Mouse (Mus musculus) lung, postnatal 0 days (tissue): ENCODE data around the gene Gchfr. TPM values are rescaled to one million over a fixed set of nuclear protein-coding genes. Genes with fewer than 3 reads are reported as not detected.
A peak's percentile ranks its signal among the peaks of the same experiment; 100 is the strongest.

Experiments used
- ATAC-seq: fragments of 200-750 bp; cut with Nextera tagmentation; 2 replicates; pipeline ENCODE4 v1.8.0; 2017; ENCODE audit warnings: moderate library complexity
- DNase-seq: peaks from one replicate; pipeline ENCODE4 v3.0.0-alpha.2; 2016; ENCODE audit warnings: low spot score
- H3K27ac ChIP-seq: fragments of 300-500 bp; sonication (generic); 2 replicates; pipeline ENCODE4 v1.5.1; 2014; ENCODE audit warnings: antibody characterized with exemption, mild to moderate bottlenecking, low read length, mixed read lengths
- H3K27me3 ChIP-seq: fragments of 300-500 bp; sonication (generic); replicated peaks from 2 replicates; pipeline ENCODE4 v1.6.1; 2014; ENCODE audit warnings: low read length, mixed read lengths; ENCODE audit not compliant: insufficient read depth
- H3K36me3 ChIP-seq: fragments of 300-500 bp; sonication (generic); 2 replicates; pipeline ENCODE4 v1.6.1; 2014; ENCODE audit warnings: low read length, mixed read lengths; ENCODE audit not compliant: insufficient read depth
- H3K4me1 ChIP-seq: fragments of 300-500 bp; sonication (generic); 2 replicates; pipeline ENCODE4 v1.6.1; 2014; ENCODE audit warnings: antibody characterized with exemption, low read depth, low read length, mixed read lengths; ENCODE audit not compliant: insufficient read depth
- H3K4me2 ChIP-seq: fragments of 300-500 bp; sonication (generic); replicated peaks from 2 replicates; pipeline ENCODE4 v1.6.1; 2014; ENCODE audit warnings: low read depth, mild to moderate bottlenecking, low read length, moderate library complexity, mixed read lengths
- H3K4me3 ChIP-seq: fragments of 300-500 bp; sonication (generic); 2 replicates; pipeline ENCODE4 v1.5.1; 2014; ENCODE audit warnings: low read depth, low read length
- H3K9ac ChIP-seq: fragments of 300-500 bp; sonication (generic); replicated peaks from 2 replicates; pipeline ENCODE4 v1.6.1; 2014; ENCODE audit warnings: low read depth, mild to moderate bottlenecking
- H3K9me3 ChIP-seq: fragments of 300-500 bp; sonication (generic); 2 replicates; pipeline ENCODE4 v1.6.1; 2016; ENCODE audit warnings: low read length, mixed read lengths
- CTCF ChIP-seq: IDR thresholded peaks from 2 replicates; pipeline ENCODE4 v1.5.1; 2016; ENCODE audit warnings: antibody characterized with exemption, mild to moderate bottlenecking
- EP300 ChIP-seq: IDR thresholded peaks from 2 replicates; pipeline ENCODE4 v1.6.1; 2016; ENCODE audit warnings: antibody characterized with exemption, mild to moderate bottlenecking, control low read depth
- WGBS: fragments of 180-500 bp; shearing (Covaris S2); extraction: QIAGEN DNeasy Blood & Tissue Kit; methylation state at CpG from one replicate; pipeline ENCODE4 v1.1.7; 2014; 5-methylcytosine and 5-hydroxymethylcytosine counted together
- polyA plus RNA-seq: library from polyadenylated mRNA; unstranded; fragments of >200 nt; fragmentation: Nextera tagmentation; extraction: Ambion mirVana; gene quantifications from 2 replicates; pipeline ENCODE4 v1.2.1, GENCODE M21; 2015

Gchfr gene
- polyA plus RNA-seq, 1 experiment from 2014 or later = 14.2 TPM

GRCm38 (mm10) chr2:119161247-119161646 lies 6.3 kb upstream of the Gchfr start:
- H3K36me3 ChIP-seq = no peaks in the 10 kb centered on the region
- WGBS = 10% methylated on average over 2 of the region's 2 CpGs
- 0 out of 2 replicates have a peak overlapping the region, but pooled peaks have one; percentile 14 for H3K27ac ChIP-seq
- DNase-seq (peak; percentile 41), ATAC-seq (peak; percentile 39)
- no peaks in the 10 kb centered on the region for H3K4me1 ChIP-seq
- TF ChIP-seq CTCF (no peak), EP300 (peak; percentile 50; the same call in 1 of the 2 replicates)
- H3K9me3 ChIP-seq = no peaks in the 10 kb centered on the region
- H3K27me3 ChIP-seq = no peaks in the 10 kb centered on the region
- no peak overlapping the region for H3K9ac ChIP-seq
- no peak overlapping the region for H3K4me2 ChIP-seq
- H3K4me3 ChIP-seq = no peak overlapping the region

- 43% methylated on average over 3 of the region's 3 CpGs for WGBS
- DNase-seq (no peak), ATAC-seq (no peak)
- H3K27ac ChIP-seq = no peak overlapping the region
- H3K4me2 ChIP-seq = no peak overlapping the region
- TF ChIP-seq CTCF = no peak
- no peak for TF ChIP-seq EP300
- H3K9me3 ChIP-seq = no peaks in the 10 kb centered on the region
- no peaks in the 10 kb centered on the region for H3K36me3 ChIP-seq
- H3K4me1 ChIP-seq = peaks cover 11% of the 10 kb centered on the region; the same call in 1 of the 2 replicates
- 0 out of 2 replicates have a peak, but pooled peaks cover 4% of the 10 kb centered on the region for H3K27me3 ChIP-seq
- no peak overlapping the region for H3K9ac ChIP-seq
- H3K4me3 ChIP-seq = no peak overlapping the region
Measured at GRCm38 (mm10) chr2:119163135-119163534, 4.4 kb upstream of the Gchfr start.

GRCm38 (mm10) chr2:119163999-119164398 lies 3.6 kb upstream of the Gchfr start:
- no peaks in the 10 kb centered on the region for H3K9me3 ChIP-seq
- no peak overlapping the region for H3K4me3 ChIP-seq
- TF ChIP-seq CTCF = no peak
- TF ChIP-seq EP300 = no peak
- H3K4me2 ChIP-seq = no peak overlapping the region
- ATAC-seq (no peak), DNase-seq (no peak)
- H3K4me1 ChIP-seq = peaks cover 11% of the 10 kb centered on the region; the same call in 1 of the 2 replicates
- 0 out of 2 replicates have a peak, but pooled peaks cover 5% of the 10 kb centered on the region for H3K27me3 ChIP-seq
- no peak overlapping the region for H3K9ac ChIP-seq
- no peaks in the 10 kb centered on the region for H3K36me3 ChIP-seq
- 78% methylated on average over 4 of the region's 4 CpGs for WGBS
- no peak overlapping the region for H3K27ac ChIP-seq

GRCm38 (mm10) chr2:119165401-119165800 lies 2.2 kb upstream of the Gchfr start:
- H3K4me3 ChIP-seq = no peak overlapping the region
- no peak overlapping the region for H3K4me2 ChIP-seq
- no peak for DNase-seq
- TF ChIP-seq EP300 = no peak
- no peak for TF ChIP-seq CTCF
- no peaks in the 10 kb centered on the region for H3K36me3 ChIP-seq
- no peak for ATAC-seq
- H3K9ac ChIP-seq = no peak overlapping the region
- no peaks in the 10 kb centered on the region for H3K9me3 ChIP-seq
- H3K4me1 ChIP-seq = peaks cover 11% of the 10 kb centered on the region; the same call in 1 of the 2 replicates
- H3K27me3 ChIP-seq = 0 out of 2 replicates have a peak, but pooled peaks cover 5% of the 10 kb centered on the region
- H3K27ac ChIP-seq = no peak overlapping the region

- H3K36me3 ChIP-seq = no peaks in the 10 kb centered on the region
- H3K27ac ChIP-seq = no peak overlapping the region
- H3K4me2 ChIP-seq = peak overlapping the region; percentile 84
- no peaks in the 10 kb centered on the region for H3K9me3 ChIP-seq
- DNase-seq (no peak), ATAC-seq (no peak; the same call in 1 of the 2 replicates)
- H3K4me1 ChIP-seq = peaks cover 11% of the 10 kb centered on the region; the same call in 1 of the 2 replicates
- H3K9ac ChIP-seq = peak overlapping the region; percentile 36
- peak overlapping the region; percentile 46 for H3K4me3 ChIP-seq
- 2% methylated on average over 25 of the region's 26 CpGs for WGBS
- TF ChIP-seq EP300 = no peak
- TF ChIP-seq CTCF = no peak
- H3K27me3 ChIP-seq = 0 out of 2 replicates have a peak, but pooled peaks cover 5% of the 10 kb centered on the region
Measured at GRCm38 (mm10) chr2:119167866-119168256, 288 bp downstream of the Gchfr start.

GRCm38 (mm10) chr2:119170282-119170681 lies 2.7 kb downstream of the Gchfr start:
- TF ChIP-seq CTCF (no peak), EP300 (no peak)
- DNase-seq (no peak), ATAC-seq (no peak)
- Histone ChIP-seq H3K9ac (no peak overlapping the region), H3K4me2 (no peak overlapping the region), H3K27ac (no peak overlapping the region), H3K4me3 (no peak overlapping the region), H3K36me3 (no peaks in the 10 kb centered on the region), H3K4me1 (peaks cover 11% of the 10 kb centered on the region; the same call in 1 of the 2 replicates), H3K9me3 (no peaks in the 10 kb centered on the region), H3K27me3 (0 out of 2 replicates have a peak, but pooled peaks cover 5% of the 10 kb centered on the region)
- 87% methylated on average over 2 of the region's 2 CpGs for WGBS
